Mouse (Mus musculus): Measurements from ENCODE around the gene Pde10a. TPM values are rescaled to one million over a fixed set of nuclear protein-coding genes. Genes with fewer than 3 reads are reported as not detected.

Pde10a gene
- total RNA-seq, 2 experiments from 2014 or later, result 2.5 to 4.5 TPM

DNA sequence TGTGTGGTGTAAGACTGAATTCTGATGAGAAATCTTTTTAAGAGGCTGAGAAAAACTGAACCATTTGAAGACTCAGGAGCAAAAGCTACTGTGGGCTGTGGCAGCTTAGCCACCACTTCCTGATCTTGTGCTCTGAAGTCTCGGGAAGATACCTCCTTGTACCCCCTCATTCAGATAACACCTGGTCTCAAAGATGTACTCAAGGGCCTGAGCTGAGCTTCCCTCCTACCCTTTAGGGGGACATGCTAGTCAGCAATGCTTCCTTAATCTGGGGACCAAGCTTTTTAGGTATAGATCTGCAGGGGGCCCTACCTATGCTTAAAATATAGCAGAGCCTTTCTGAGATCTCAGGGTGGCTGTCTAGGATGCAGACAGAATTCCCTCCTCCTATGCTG lies 37.7 kb downstream of the Pde10a start:
- no peak for DNase-seq (ENCODE audit: low spot score)
- intact Hi-C loops (cut with DNase I), result no loop called here

DNA sequence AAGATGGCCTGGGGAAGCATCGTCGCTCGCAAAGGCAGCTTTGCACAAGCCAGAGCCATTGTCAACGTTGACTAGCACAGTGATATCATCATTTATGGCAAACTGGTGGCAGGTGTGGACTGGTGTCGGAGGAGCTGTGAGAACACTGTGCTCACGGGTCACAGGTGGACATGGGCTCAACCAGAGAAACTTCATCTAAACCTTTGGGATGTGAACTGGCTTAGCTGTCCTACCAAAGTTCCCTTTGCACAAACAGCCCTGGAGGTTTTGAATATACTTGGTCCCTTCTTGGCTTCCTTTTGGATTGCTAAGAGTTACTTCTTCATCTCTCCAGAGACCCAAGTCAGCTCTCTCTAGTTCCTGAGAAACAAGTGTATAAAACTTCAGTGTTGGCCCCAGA lies 41.7 kb downstream of the Pde10a start, which contains the start of gene Gm17087:
Gene Gm17087 (minus strand): TSS at position 101 of the 400 bp plus-strand sequence.
- DNase-seq (ENCODE audit: low spot score), result no peak
- intact Hi-C loops (cut with DNase I), result no loop called here

DNA sequence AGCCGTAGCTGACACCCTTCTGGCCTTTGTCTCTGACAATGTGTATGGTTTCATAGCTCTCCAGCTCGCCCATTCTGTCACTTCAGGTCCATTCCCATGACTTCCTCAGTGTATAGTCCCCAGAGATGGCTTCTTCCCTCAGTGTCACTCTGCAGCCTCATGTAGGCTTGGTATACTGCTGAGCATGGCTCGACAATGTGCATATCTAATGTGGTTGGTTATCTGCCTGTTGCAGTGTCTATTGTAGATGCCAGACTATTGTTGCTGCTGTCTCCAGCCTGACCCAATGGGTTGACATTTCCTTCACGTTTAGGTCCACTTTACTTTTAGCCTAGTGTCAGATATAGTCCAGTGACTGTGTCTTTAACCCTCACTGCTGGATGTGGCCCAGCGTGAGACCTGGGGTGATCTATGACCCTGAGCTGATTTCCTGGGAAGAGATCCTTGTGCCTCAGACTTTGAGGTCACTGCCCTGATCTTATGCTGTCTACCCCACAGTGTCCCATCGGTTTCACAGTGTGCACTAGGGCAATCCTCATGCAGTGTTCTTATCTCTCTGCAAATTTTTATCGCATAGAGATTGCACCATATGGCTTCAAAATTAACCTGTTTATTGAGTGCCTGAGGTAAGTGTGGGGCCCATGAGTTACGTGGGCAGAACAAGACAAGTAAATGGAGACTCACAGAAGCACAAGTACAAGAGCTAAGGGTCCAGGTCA lies 48.5 kb downstream of the Pde10a start:
- no peak for DNase-seq (ENCODE audit: low spot score)
- intact Hi-C loops (cut with DNase I), result no loop called here

DNA sequence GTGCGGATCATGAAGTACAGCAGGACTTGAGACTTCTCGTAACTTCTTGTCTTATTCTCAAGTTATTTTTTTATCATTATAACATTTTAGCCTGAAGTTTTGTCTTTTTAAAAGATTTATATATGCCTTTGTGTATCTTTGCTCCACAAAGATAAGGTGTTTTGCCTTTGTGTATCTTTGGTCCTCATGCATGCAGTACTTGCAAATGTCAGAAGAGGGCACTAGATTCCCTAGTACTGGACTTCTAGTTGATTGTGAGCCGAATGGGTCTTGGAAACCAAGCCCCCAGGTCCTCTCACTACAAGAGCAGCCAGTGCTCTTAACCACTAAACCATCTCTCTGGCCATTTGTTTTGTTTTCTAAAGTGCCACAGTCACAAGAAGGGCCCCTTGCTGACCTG lies 55.2 kb downstream of the Pde10a start:
- no peak for DNase-seq (ENCODE audit: low spot score)
- intact Hi-C loops (cut with DNase I), result no loop called here

- no peak for DNase-seq (ENCODE audit: low spot score)
- intact Hi-C loops (cut with DNase I), result no loop called here
Observed at GRCm38 (mm10) chr17:8581579-8581978, 56.4 kb downstream of the Pde10a start.

- peak; percentile 22 for DNase-seq (ENCODE audit: low spot score)
Observed at GRCm38 (mm10) chr17:8592427-8593277, 67.5 kb downstream of the Pde10a start.

GRCm38 (mm10) chr17:8597790-8598189 lies 72.6 kb downstream of the Pde10a start:
- intact Hi-C loops (cut with DNase I), result no loop called here
- no peak for DNase-seq (ENCODE audit: low spot score)

More at GRCm38 (mm10) chr17:8592427-8593277, 67.5 kb downstream of the Pde10a start:
- intact Hi-C loops (cut with DNase I), result loop anchor here (1.0 kb wide), 1 partner anchor 124 kb away; no protein-coding TSS in a partner anchor

- no peak for DNase-seq (ENCODE audit: low spot score)
- intact Hi-C loops (cut with DNase I), result no loop called here
Observed at GRCm38 (mm10) chr17:8602976-8603375, 77.8 kb downstream of the Pde10a start.

GRCm38 (mm10) chr17:8605921-8606320 lies 80.7 kb downstream of the Pde10a start:
- intact Hi-C loops (cut with DNase I), result no loop called here
- no peak for DNase-seq (ENCODE audit: low spot score)

- no peak for DNase-seq (ENCODE audit: low spot score)
- intact Hi-C loops (cut with DNase I), result no loop called here
Observed at GRCm38 (mm10) chr17:8606695-8607094, 81.5 kb downstream of the Pde10a start.

DNA sequence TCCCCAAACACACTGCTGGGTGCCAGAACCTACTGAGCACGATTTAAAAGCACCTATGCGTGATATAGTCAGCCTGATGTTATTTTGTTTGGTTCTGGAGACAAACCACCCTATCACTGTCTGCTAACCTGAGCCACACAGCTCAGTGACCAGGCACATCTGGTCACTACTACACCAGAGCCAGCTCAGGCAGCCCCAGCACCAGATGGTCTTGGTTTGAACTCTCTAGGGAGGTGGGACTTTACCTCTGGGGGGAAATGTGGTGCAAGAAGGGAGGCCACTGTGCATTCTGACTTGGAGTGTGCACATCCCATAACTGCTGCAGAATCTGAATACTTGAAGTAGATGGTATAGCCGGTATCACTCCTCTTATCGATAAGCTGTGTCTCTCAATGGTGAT lies 86.7 kb downstream of the Pde10a start:
- no peak for DNase-seq (ENCODE audit: low spot score)
- intact Hi-C loops (cut with DNase I), result loop anchor here (5.0 kb wide), 2 partner anchors 120 to 135 kb away; no protein-coding TSS in a partner anchor

GRCm38 (mm10) chr17:8613882-8614551 lies 88.8 kb downstream of the Pde10a start:
- no peak for DNase-seq (ENCODE audit: low spot score)
- intact Hi-C loops (cut with DNase I), result loop anchor here (1.0 to 5.0 kb wide), 4 partner anchors 118 to 322 kb away; no protein-coding TSS in a partner anchor

- DNase-seq (ENCODE audit: low spot score), result no peak
- intact Hi-C loops (cut with DNase I), result no loop called here
Observed at GRCm38 (mm10) chr17:8620346-8620745, 95.2 kb downstream of the Pde10a start.

DNA sequence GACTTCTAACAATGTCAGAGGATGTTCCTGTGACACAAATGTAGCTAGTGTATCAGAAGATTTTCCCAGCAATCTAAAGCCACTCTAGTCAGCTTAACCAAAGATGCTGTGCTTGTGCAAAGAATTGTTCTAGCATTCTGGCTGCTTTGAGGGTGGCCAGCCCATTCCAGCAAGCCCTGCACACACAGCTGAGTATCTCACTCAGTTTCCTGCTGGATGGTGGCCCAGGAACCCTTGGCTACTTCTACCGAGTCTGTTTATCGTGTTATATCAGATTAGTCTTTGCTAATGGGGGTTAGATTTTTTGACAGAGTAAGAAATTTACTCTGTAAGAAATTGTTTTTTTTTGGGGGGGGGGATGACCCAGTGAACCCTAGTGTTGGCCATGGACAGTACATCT lies 95.9 kb downstream of the Pde10a start:
- intact Hi-C loops (cut with DNase I), result no loop called here
- no peak for DNase-seq (ENCODE audit: low spot score)

DNA sequence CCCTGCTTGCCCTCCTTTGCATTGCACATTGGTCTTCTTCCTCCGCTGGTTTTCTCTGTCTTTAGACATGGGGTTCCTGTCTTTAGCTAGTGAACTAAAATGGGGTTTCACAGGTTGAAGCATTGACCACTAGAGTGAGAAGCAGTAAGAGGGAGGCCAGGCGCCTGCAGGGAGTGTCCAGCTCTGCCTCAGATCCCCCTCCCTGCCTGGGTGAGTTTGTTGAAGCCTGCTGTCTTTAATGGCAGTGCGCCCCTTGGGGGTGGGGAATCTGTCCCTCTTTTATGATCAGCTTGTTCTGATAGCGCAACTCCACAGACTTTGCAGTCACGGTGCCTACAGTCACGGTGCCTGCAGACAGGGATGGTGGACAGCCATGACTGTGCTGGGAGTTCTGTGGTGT lies 96.7 kb downstream of the Pde10a start:
- intact Hi-C loops (cut with DNase I), result no loop called here

DNA sequence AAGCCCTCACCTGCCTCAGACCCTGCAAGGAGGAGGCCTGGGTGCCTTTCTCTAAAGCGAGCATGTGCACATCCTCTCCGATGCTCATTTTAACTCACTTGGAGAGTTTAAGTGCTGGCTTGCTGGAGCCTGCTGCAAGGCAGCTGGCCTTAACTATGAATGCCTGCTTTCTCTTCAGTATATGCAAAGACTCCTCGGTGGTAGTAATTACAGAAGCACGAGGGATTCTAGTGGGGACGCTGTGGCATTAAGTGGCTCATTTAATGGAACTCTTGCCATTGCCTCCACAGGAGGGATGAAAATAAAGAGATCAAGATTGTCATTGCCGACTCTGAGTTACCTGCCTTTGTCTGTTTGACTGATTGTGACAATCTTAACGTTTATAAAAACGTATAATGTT lies 101.2 kb downstream of the Pde10a start:
- no peak for DNase-seq (ENCODE audit: low spot score)
- intact Hi-C loops (cut with DNase I), result no loop called here

More for the DNA sequence above, 96.7 kb downstream of the Pde10a start:
- DNase-seq (ENCODE audit: low spot score), result no peak

DNA sequence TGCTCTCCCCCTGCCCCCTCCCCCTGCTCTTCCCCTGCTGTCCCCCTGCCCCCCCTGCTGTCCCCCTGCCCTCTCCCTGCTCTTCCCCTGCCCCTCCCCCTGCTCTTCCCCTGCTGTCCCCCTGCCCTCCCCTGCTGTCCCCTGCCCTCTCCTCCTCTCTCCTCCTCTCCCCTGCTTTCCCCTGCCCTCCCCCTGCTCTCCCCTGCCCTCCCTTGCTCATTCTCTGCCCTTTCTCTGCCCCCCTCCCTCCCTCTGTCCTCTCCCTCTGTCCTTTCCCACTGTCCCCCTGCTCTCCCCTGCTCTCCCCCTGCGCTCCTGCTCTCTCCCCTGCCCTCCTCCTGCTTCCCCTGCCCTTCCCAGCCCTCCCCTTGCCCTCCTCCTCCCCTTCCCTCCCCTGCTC lies 106.5 kb downstream of the Pde10a start:
- no peak for DNase-seq (ENCODE audit: low spot score)
- intact Hi-C loops (cut with DNase I), result no loop called here

- DNase-seq (ENCODE audit: low spot score), result no peak
Observed at GRCm38 (mm10) chr17:8633596-8633995, 108.4 kb downstream of the Pde10a start.

DNA sequence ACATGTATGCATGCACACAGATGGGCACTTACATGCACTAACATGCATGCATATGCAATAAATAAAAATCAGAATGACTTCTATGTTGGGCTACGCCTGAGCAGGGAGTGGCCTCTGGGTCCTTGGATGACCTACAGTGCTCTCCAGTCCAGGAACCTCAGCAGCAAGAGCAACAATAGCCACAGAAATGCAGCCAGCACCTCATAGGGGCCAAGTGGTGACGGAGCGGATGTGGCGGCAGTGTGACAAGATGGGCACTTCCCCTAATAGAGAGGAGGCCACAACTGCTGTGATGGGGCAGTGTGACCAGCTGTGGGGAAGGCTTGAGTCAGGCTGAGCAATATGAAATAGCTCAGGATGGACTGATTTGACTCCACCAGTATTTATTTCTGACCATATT lies 109.3 kb downstream of the Pde10a start:
- intact Hi-C loops (cut with DNase I), result no loop called here
- DNase-seq (ENCODE audit: low spot score), result no peak

More at GRCm38 (mm10) chr17:8633596-8633995, 108.4 kb downstream of the Pde10a start:
- intact Hi-C loops (cut with DNase I), result no loop called here

DNA sequence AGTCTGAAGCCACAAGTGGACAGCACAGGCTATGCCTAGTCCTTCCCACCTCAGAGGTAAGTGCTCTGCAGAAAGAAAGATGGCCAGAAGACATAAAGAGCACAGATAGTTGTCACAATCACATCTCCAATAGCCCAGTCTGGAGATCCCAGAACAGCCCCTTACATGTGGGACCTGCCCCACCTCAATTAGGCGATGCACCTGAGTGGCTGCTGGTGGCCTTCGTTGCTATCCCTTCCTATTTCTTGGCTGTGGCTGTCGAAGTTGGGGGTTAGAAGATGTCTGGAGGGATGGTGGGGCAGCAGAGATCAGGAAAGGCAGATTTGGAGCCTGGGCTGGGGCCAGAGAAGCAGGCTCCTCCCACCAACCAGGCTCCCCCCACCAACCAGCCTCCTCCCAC lies 111.1 kb downstream of the Pde10a start:
- intact Hi-C loops (cut with DNase I), result no loop called here
- no peak for DNase-seq (ENCODE audit: low spot score)

Measured in heart, postnatal 25 days (tissue).